Mouse (Mus musculus) bone marrow, adult 2 months (tissue): Measurements from ENCODE around the gene Hist1h4f.

Experiments
- CTCF ChIP-seq: fragments of 200-500 bp; IDR thresholded peaks from 2 replicates; pipeline ENCODE4 v1.5.1; 2011; ENCODE audit warnings: low read length, control low read depth; ENCODE audit not compliant: control insufficient read depth, insufficient read depth
- POLR2A ChIP-seq: fragments of 200-500 bp; IDR thresholded peaks from 2 replicates; pipeline ENCODE4 v1.6.1; 2011; ENCODE audit warnings: low read depth, mild to moderate bottlenecking, control low read depth, low read length, borderline replicate concordance; ENCODE audit not compliant: control insufficient read depth

GRCm38 (mm10) chr13:23554393-23554792 lies 2.9 kb upstream of the Hist1h4f start:
- TF ChIP-seq CTCF (no peak), POLR2A (no peak)
